Mouse (Mus musculus) cerebellum, adult 18-20 months (tissue): ENCODE results near the gene Kcnk16.
"Not testable (repeated sequence)": the region's sequence is repeated elsewhere in the genome, so short reads cannot be mapped to it uniquely, and the experiment has no call there.

Source experiments
- DNase-seq, 2 experiments: peaks; one replicate each; pipeline ENCODE4 v3.0.0; 2021

Kcnk16 gene

GRCm38 (mm10) chr14:20269082-20269809, at the start of gene Kcnk16:
Kcnk16 (minus strand) TSS chr14:20269199.
- no peak for DNase-seq

GRCm38 (mm10) chr14:20315137-20315536, 46.1 kb upstream of the Kcnk16 start:
- no peak for DNase-seq

GRCm38 (mm10) chr14:20305085-20305484, 36.1 kb upstream of the Kcnk16 start:
- DNase-seq, result not testable (repeated sequence)

GRCm38 (mm10) chr14:20298131-20298530, 29.1 kb upstream of the Kcnk16 start:
- DNase-seq, result no peak

GRCm38 (mm10) chr14:20297616-20298015, 28.6 kb upstream of the Kcnk16 start:
- no peak for DNase-seq

GRCm38 (mm10) chr14:20294947-20295346, 25.9 kb upstream of the Kcnk16 start:
- DNase-seq, result no peak

- peak; percentile 80 to 93 for DNase-seq
Measured at GRCm38 (mm10) chr14:20294117-20294892, 25.3 kb upstream of the Kcnk16 start, which contains the start of gene Nudt13. Nudt13 (plus strand) TSS chr14:20294697.

- DNase-seq, result no peak
Measured at GRCm38 (mm10) chr14:20291391-20291790, 22.4 kb upstream of the Kcnk16 start.

GRCm38 (mm10) chr14:20268421-20268820, 578 bp downstream of the Kcnk16 start:
- DNase-seq, result no peak

- no peak for DNase-seq
Measured at GRCm38 (mm10) chr14:20262346-20262745, 6.7 kb downstream of the Kcnk16 start.

GRCm38 (mm10) chr14:20258185-20259113, 10.6 kb downstream of the Kcnk16 start:
- peak; percentile 66 to 75 for DNase-seq

- peak in 1 of 2 experiments; percentile 15 for DNase-seq
Measured at GRCm38 (mm10) chr14:20250237-20251171, 18.5 kb downstream of the Kcnk16 start.

- no peak for DNase-seq
Measured at GRCm38 (mm10) chr14:20248001-20248400, 21.0 kb downstream of the Kcnk16 start.

GRCm38 (mm10) chr14:20246811-20247266, 22.2 kb downstream of the Kcnk16 start:
- no peak for DNase-seq

- no peak for DNase-seq
Measured at GRCm38 (mm10) chr14:20245861-20246260, 23.1 kb downstream of the Kcnk16 start.

- DNase-seq, result no peak
Measured at GRCm38 (mm10) chr14:20245318-20245717, 23.7 kb downstream of the Kcnk16 start.

GRCm38 (mm10) chr14:20243158-20243557, 25.8 kb downstream of the Kcnk16 start:
- no peak for DNase-seq

GRCm38 (mm10) chr14:20242454-20242853, 26.5 kb downstream of the Kcnk16 start:
- DNase-seq, result no peak

- DNase-seq, result no peak
Measured at GRCm38 (mm10) chr14:20234403-20234802, 34.6 kb downstream of the Kcnk16 start.

- DNase-seq, result no peak
Measured at GRCm38 (mm10) chr14:20233016-20233980, 35.7 kb downstream of the Kcnk16 start.
